Mouse (Mus musculus) heart, embryonic 15.5 days (tissue): ENCODE results near the gene Bglap. TPM values are rescaled to one million over a fixed set of nuclear protein-coding genes. Genes with fewer than 3 reads are reported as not detected.
"Not testable (repeated sequence)": the region's sequence is repeated elsewhere in the genome, so short reads cannot be mapped to it uniquely, and the experiment has no call there.

ENCODE experiments used
- ATAC-seq: fragments of 200-750 bp; cut with Nextera tagmentation; replicated peaks from 2 replicates; pipeline ENCODE4 v1.8.0; 2017; ENCODE audit warnings: low read depth, moderate TSS enrichment; ENCODE audit not compliant: insufficient number of reproducible peaks, insufficient read depth, low FRiP score
- H3K27ac ChIP-seq: fragments of 300-500 bp; sonication (generic); 2 replicates; pipeline ENCODE4 v1.5.1; 2015; ENCODE audit warnings: mild to moderate bottlenecking, inconsistent platforms
- H3K27me3 ChIP-seq: fragments of 300-500 bp; sonication (generic); 2 replicates; pipeline ENCODE4 v1.6.1; 2015; ENCODE audit warnings: inconsistent platforms
- H3K36me3 ChIP-seq: fragments of 300-500 bp; sonication (generic); 2 replicates; pipeline ENCODE4 v1.6.1; 2015; ENCODE audit warnings: mild to moderate bottlenecking, inconsistent platforms
- H3K4me1 ChIP-seq: fragments of 300-500 bp; sonication (generic); replicated peaks from 2 replicates; pipeline ENCODE4 v1.6.1; 2015; ENCODE audit warnings: inconsistent platforms
- H3K4me2 ChIP-seq: fragments of 300-500 bp; sonication (generic); 2 replicates; pipeline ENCODE4 v1.6.1; 2015; ENCODE audit warnings: inconsistent platforms, mild to moderate bottlenecking, moderate library complexity
- H3K4me3 ChIP-seq: fragments of 300-500 bp; sonication (generic); 2 replicates; pipeline ENCODE4 v1.5.1; 2015; ENCODE audit warnings: mild to moderate bottlenecking, inconsistent platforms
- H3K9ac ChIP-seq: fragments of 300-500 bp; sonication (generic); 2 replicates; pipeline ENCODE4 v1.6.1; 2015; ENCODE audit warnings: mild to moderate bottlenecking, inconsistent platforms
- H3K9me3 ChIP-seq: fragments of 300-500 bp; sonication (generic); replicated peaks from 2 replicates; pipeline ENCODE4 v1.6.1; 2016; ENCODE audit warnings: inconsistent platforms
- WGBS: fragments of 180-500 bp; shearing (Covaris S2); methylation state at CpG from one replicate; pipeline ENCODE4 v1.1.7; 2015; ENCODE audit warnings: mixed read lengths; 5-methylcytosine and 5-hydroxymethylcytosine counted together
- polyA plus RNA-seq: library from polyadenylated mRNA; unstranded; fragments of >200 nt; fragmentation: Nextera tagmentation; extraction: Ambion mirVana; gene quantifications from 2 replicates; pipeline ENCODE4 v1.2.1, GENCODE M21; 2015

Bglap gene
- polyA plus RNA-seq, 1 experiment from 2014 or later = not detected

DNA sequence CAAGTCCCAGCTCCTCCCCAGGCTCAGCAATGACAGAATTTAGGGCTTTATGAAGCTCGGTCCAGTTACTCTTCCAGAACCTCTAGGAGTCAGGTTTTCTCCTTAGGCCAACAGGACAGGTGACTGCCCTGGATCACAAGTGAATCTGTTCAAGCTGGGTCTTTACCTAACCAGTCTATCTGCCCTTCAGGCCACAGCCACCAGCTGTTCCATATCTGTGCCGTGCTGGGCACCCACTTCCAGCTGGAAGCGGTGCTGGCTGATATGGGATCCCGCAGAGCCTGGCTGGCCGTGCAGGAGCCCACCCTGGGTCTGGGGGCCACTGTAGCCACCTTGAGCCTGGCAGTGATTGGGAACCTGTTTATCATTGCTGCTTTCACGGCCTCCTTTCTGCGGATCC lies 1.9 kb downstream of the Bglap start:
- WGBS = 57% methylated on average over 2 of the region's 7 CpGs
- H3K9me3 ChIP-seq, H3K9ac ChIP-seq, H3K4me3 ChIP-seq, H3K36me3 ChIP-seq, H3K4me1 ChIP-seq, H3K27me3 ChIP-seq, H3K27ac ChIP-seq, H3K4me2 ChIP-seq, ATAC-seq: not testable (repeated sequence)

DNA sequence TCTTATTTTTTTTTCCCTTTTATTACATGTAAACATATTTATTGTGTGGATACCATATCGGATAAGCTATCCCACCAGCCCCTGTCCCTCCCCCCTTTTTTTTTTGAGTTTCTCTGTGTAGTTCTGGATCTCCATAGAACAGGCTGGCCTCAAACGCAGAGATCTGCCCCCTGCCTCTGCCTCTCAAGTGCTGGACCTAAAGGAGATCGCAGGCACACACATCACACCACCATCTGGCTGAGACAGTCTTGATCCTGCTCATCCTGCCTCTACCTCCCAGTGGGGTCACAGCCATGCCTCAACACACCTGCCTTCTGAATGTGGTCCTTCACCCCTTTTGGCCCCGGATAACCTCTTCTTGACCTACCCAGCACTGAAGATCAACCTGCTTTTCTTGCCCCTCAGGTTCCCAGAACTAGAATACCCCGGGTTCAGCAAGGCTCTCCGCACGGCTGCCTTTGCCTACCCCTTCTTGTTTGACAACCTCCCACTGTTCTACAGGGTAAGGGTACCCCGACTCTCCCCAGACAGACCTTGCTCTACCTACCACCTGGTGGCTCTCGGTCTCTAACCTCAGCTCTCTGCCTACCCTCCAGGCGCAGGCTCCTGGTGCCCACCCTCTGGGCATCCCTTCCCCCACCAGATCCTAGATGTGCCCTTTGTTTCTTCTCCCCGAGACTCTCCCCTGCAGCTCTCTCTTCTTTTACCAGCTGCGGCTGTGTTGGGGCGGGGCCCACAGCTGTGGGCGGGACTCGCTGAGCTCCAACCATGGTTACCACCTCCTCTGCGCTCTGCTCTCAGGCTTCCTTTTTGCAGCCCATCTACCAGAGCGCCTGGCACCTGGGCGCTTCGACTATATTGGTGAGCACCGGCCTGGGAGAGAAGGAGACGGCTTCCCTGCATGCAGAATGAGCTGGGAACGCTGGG lies 2.6 kb downstream of the Bglap start:
- not testable (repeated sequence) for H3K4me1 ChIP-seq, H3K9ac ChIP-seq, H3K4me3 ChIP-seq, H3K9me3 ChIP-seq, H3K27ac ChIP-seq, H3K36me3 ChIP-seq, H3K27me3 ChIP-seq
- WGBS = 11% methylated on average over 20 of the region's 22 CpGs
- peak overlapping the region; percentile 52 for H3K4me2 ChIP-seq
- ATAC-seq = peak; percentile 69; the same call in 1 of the 2 replicates

DNA sequence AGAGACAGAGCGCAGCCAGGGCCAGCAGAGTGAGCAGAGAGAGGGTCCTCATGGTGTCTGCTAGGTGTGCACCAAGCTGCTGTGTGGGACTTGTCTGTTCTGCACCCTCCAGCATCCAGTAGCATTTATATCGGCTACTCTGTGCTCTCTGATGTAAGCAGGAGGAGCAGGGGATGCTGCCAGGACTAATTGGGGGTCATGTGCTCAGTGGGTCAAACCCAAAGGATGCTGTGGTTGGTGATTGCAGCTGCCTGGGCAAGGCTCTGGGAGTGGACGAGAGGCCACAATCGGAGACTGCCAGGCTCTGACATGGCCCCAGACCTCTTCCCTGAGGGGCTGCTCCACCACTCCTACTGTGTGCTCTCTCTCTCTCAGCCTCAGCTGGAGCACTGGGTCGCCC lies 5.7 kb downstream of the Bglap start, which contains the start of gene Bglap2:
Gene Bglap2, minus strand, starts transcription at position 101 of the 400 bp plus-strand sequence.
- WGBS = 76% methylated on average over 5 of the region's 5 CpGs
- not testable (repeated sequence) for H3K27ac ChIP-seq, H3K4me3 ChIP-seq, H3K36me3 ChIP-seq, H3K9me3 ChIP-seq, H3K9ac ChIP-seq, ATAC-seq, H3K4me2 ChIP-seq, H3K27me3 ChIP-seq, H3K4me1 ChIP-seq

DNA sequence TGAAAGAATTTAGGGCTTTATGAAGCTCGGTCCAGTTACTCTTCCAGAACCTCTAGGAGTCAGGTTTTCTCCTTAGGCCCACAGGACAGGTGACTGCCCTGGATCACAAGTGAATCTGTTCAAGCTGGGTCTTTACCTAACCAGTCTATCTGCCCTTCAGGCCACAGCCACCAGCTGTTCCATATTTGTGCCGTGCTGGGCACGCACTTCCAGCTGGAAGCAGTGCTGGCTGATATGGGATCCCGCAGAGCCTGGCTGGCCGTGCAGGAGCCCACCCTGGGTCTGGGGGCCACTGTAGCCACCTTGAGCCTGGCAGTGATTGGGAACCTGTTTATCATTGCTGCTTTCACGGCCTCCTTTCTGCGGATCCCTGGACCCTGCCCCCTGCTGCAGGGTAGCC lies 7.6 kb downstream of the Bglap start:
- not testable (repeated sequence) for H3K36me3 ChIP-seq, H3K27ac ChIP-seq, H3K27me3 ChIP-seq, H3K9me3 ChIP-seq, H3K4me1 ChIP-seq, H3K4me3 ChIP-seq, ATAC-seq, H3K9ac ChIP-seq
- WGBS = 22% methylated on average over 6 of the region's 7 CpGs
- H3K4me2 ChIP-seq = peak overlapping the region; percentile 52

DNA sequence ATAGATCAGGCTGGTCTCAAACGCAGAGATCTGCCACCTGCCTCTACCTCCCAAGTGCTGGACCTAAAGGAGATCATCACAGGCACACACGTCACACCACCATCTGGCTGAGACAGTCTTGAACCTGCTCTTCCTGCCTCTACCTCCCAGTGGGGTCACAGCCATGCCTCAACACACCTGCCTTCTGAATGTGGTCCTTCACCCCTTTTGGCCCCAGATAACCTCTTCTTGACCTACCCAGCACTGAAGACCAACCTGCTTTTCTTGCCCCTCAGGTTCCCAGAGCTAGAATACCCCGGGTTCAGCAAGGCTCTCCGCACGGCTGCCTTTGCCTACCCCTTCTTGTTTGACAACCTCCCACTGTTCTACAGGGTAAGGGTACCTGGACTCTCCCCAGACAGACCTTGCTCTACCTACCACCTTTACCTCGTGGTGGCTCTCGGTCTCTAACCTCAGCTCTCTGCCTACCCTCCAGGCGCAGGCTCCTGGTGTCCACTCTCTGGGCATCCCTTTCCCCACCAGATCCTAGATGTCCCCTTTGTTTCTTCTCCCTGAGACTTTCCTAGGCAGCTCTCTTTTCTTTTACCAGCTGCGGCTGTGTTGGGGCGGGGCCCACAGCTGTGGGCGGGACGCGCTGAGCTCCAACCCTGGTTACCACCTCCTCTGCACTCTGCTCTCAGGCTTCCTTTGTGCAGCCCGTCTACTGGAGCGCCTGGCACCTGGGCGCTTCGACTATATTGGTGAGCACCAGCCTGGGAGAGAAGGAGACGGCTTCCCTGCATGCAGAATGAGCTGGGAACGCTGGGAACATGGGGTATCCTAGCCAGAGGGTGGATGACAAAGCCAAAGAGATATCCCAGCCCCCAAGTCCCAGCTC lies 8.3 kb downstream of the Bglap start:
- H3K9ac ChIP-seq, H3K4me1 ChIP-seq, H3K9me3 ChIP-seq, H3K27ac ChIP-seq, H3K27me3 ChIP-seq, H3K36me3 ChIP-seq: not testable (repeated sequence)
- Histone ChIP-seq H3K4me3 (peak overlapping the region; percentile 18; the same call in 1 of the 2 replicates), H3K4me2 (peak overlapping the region; percentile 52)
- 12% methylated on average over 19 of the region's 19 CpGs for WGBS
- ATAC-seq = peak; percentile 75; the same call in 1 of the 2 replicates

DNA sequence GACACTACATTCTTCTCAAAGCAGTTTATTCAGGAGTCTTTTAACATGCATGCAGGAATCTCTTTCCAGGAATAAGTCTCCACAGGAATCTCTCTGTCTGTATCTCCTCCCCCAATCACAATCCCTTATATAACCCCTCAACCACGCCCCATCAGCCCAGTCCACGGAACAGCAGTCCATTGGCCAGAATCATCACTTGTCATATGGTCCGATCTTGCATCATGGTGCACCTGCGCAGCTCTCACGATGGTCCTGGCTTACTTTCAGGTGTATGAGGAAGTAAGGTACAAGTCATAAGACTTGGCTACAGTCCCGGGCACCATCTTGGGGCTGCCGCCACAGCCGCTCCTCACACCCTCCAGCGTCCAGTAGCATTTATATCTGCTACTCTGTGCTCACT lies 11.6 kb downstream of the Bglap start, which contains the start of gene Bglap3:
Gene Bglap3, minus strand, starts transcription at position 101 of the 400 bp plus-strand sequence.
- not testable (repeated sequence) for H3K9ac ChIP-seq, H3K27me3 ChIP-seq, H3K4me1 ChIP-seq, H3K27ac ChIP-seq, H3K9me3 ChIP-seq, H3K4me3 ChIP-seq, ATAC-seq, H3K4me2 ChIP-seq, H3K36me3 ChIP-seq
- 88% methylated on average over 9 of the region's 9 CpGs for WGBS

DNA sequence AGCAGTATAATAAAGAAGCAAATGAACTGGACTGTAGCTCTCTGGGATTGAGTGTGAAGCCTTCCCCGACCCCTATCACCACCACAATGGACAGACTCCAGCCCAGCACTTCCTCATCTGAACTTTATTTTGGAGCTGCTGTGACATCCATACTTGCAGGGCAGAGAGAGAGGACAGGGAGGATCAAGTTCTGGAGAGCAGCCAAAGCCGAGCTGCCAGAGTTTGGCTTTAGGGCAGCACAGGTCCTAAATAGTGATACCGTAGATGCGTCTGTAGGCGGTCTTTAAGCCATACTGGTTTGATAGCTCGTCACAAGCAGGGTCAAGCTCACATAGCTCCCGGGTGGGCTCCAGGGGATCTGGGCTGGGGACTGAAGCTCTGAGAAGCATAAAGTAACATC lies 15.8 kb downstream of the Bglap start:
- H3K4me2 ChIP-seq, ATAC-seq, H3K4me3 ChIP-seq, H3K27ac ChIP-seq, H3K9me3 ChIP-seq, H3K36me3 ChIP-seq, H3K9ac ChIP-seq: not testable (repeated sequence)
- Histone ChIP-seq H3K27me3 (peaks cover 23% of the 10 kb centered on the region), H3K4me1 (peaks cover 22% of the 10 kb centered on the region)
- WGBS = 48% methylated on average over 7 of the region's 7 CpGs

DNA sequence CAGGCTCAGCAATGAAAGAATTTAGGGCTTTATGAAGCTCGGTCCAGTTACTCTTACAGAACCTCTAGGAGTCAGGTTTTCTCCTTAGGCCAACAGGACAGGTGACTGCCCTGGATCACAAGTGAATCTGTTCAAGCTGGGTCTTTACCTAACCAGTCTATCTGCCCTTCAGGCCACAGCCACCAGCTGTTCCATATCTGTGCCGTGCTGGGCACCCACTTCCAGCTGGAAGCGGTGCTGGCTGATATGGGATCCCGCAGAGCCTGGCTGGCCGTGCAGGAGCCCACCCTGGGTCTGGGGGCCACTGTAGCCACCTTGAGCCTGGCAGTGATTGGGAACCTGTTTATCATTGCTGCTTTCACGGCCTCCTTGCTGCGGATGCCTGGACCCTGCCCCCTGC lies 16.7 kb downstream of the Bglap start:
- 57% methylated on average over 3 of the region's 7 CpGs for WGBS
- not testable (repeated sequence) for H3K27ac ChIP-seq, H3K9ac ChIP-seq, H3K9me3 ChIP-seq, H3K36me3 ChIP-seq, ATAC-seq, H3K4me3 ChIP-seq
- Histone ChIP-seq H3K4me1 (peaks cover 23% of the 10 kb centered on the region), H3K27me3 (peaks cover 23% of the 10 kb centered on the region), H3K4me2 (peak overlapping the region; percentile 56)

DNA sequence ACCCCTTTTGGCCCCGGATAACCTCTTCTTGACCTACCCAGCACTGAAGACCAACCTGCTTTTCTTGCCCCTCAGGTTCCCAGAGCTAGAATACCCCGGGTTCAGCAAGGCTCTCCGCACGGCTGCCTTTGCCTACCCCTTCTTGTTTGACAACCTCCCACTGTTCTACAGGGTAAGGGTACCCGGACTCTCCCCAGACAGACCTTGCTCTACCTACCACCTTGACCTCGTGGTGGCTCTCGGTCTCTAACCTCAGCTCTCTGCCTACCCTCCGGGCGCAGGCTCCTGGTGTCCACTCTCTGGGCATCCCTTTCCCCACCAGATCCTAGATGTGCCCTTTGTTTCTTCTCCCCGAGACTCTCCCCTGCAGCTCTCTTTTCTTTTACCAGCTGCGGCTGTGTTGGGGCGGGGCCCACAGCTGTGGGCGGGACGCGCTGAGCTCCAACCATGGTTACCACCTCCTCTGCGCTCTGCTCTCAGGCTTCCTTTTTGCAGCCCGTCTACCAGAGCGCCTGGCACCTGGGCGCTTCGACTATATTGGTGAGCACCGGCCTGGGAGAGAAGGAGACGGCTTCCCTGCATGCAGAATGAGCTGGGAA lies 17.3 kb downstream of the Bglap start:
- 0 out of 2 replicates have a peak overlapping the region, but pooled peaks have one; percentile 28 for H3K4me3 ChIP-seq
- H3K4me2 ChIP-seq = peak overlapping the region; percentile 56
- not testable (repeated sequence) for H3K36me3 ChIP-seq, H3K9me3 ChIP-seq, H3K27ac ChIP-seq, H3K9ac ChIP-seq
- peak; percentile 29; the same call in 1 of the 2 replicates for ATAC-seq
- peaks cover 23% of the 10 kb centered on the region for H3K27me3 ChIP-seq
- WGBS = 9% methylated on average over 19 of the region's 22 CpGs
- H3K4me1 ChIP-seq = peaks cover 24% of the 10 kb centered on the region

DNA sequence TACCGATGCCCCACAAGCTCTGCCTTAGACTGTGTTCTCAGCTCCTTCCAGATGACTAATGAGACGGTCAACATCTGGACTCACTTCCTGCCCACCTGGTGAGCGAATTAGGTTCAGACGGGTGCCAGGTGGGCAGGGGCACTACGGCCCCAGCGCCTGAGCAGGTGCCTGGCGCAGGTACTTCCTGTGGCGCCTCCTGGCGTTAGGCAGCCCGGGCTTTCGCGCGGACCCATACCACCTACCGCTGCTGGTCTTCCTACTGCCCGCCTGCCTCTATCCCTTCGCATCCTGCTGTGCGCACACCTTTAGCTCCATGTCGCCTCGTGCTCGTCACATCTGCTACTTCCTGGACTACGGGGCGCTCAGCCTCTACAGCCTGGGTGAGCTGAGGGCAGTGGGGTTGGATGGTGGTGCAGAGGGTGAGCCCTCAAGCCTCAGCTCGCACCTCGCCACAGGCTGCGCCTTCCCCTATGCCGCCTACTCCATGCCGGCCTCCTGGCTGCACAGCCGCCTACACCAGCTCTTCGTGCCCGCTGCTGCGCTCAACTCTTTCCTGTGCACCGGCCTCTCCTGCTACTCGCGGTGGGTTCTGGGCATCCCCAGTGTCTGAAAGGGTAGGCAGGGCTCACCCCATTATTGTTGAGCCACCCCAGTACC lies 18.4 kb downstream of the Bglap start:
- no peak overlapping the region for H3K4me2 ChIP-seq
- no peak for ATAC-seq
- H3K9ac ChIP-seq = no peak overlapping the region
- WGBS = 33% methylated on average over 34 of the region's 34 CpGs
- peaks cover 33% of the 10 kb centered on the region for H3K4me1 ChIP-seq
- no peak overlapping the region for H3K27ac ChIP-seq
- H3K4me3 ChIP-seq = no peak overlapping the region
- H3K36me3 ChIP-seq = peaks cover 15% of the 10 kb centered on the region
- peaks cover 23% of the 10 kb centered on the region for H3K27me3 ChIP-seq
- no peaks in the 10 kb centered on the region for H3K9me3 ChIP-seq
